Mouse (Mus musculus) midbrain, embryonic 15.5 days (tissue): ENCODE data around the gene Gm5152. TPM values are rescaled to one million over a fixed set of nuclear protein-coding genes. Genes with fewer than 3 reads are reported as not detected.
"Not testable (repeated sequence)": the region's sequence is repeated elsewhere in the genome, so short reads cannot be mapped to it uniquely, and the experiment has no call there.

Experiments used
- ATAC-seq: fragments of 200-750 bp; cut with Nextera tagmentation; replicated peaks from 2 replicates; pipeline ENCODE4 v1.8.0; 2017; ENCODE audit warnings: moderate TSS enrichment
- H3K27ac ChIP-seq: fragments of 300-500 bp; sonication (generic); 2 replicates; pipeline ENCODE4 v1.5.1; 2015; ENCODE audit warnings: mild to moderate bottlenecking, inconsistent platforms
- H3K27me3 ChIP-seq: fragments of 300-500 bp; sonication (generic); replicated peaks from 2 replicates; pipeline ENCODE4 v1.6.1; 2015; ENCODE audit warnings: inconsistent platforms
- H3K36me3 ChIP-seq: fragments of 300-500 bp; sonication (generic); replicated peaks from 2 replicates; pipeline ENCODE4 v1.6.1; 2015; ENCODE audit warnings: inconsistent platforms
- H3K4me1 ChIP-seq: fragments of 300-500 bp; sonication (generic); 2 replicates; pipeline ENCODE4 v1.6.1; 2015; ENCODE audit warnings: inconsistent platforms
- H3K4me2 ChIP-seq: fragments of 300-500 bp; sonication (generic); 2 replicates; pipeline ENCODE4 v1.6.1; 2015; ENCODE audit warnings: inconsistent platforms, mild to moderate bottlenecking, moderate library complexity
- H3K4me3 ChIP-seq: fragments of 300-500 bp; sonication (generic); 2 replicates; pipeline ENCODE4 v1.5.1; 2015; ENCODE audit warnings: mild to moderate bottlenecking, inconsistent platforms
- H3K9ac ChIP-seq: fragments of 300-500 bp; sonication (generic); 2 replicates; pipeline ENCODE4 v1.6.1; 2015; ENCODE audit warnings: mild to moderate bottlenecking, inconsistent platforms
- H3K9me3 ChIP-seq: fragments of 300-500 bp; sonication (generic); 2 replicates; pipeline ENCODE4 v1.6.1; 2016; ENCODE audit warnings: inconsistent platforms
- WGBS: fragments of 180-500 bp; shearing (Covaris S2); methylation state at CpG from one replicate; pipeline ENCODE4 v1.1.7; 2015; ENCODE audit warnings: mixed read lengths; 5-methylcytosine and 5-hydroxymethylcytosine counted together
- polyA plus RNA-seq: library from polyadenylated mRNA; unstranded; fragments of >200 nt; fragmentation: Nextera tagmentation; extraction: Ambion mirVana; gene quantifications from 2 replicates; pipeline ENCODE4 v1.2.1, GENCODE M21; 2015

The Gm5152 gene
- polyA plus RNA-seq, result not detected in 2 replicates

DNA sequence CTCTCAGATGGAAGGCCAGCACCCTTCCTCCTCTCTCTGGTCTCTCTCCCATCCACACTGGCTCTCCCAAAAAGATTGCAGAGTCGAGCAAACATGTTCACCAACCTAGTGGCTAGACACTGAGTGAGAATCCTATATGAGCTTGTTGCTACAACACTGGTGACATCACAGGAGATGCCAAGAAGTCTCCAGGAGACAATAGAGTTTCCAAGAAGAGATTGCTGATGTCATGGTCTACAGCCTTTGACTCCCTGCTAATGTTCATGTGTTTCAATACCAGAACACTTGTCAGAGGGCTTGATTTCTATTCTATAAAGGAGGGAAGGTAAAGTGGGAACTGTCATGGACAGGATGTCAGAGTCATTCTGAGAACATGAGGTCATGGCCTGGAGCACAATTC is at the start of gene Gm5152:
TSS of gene Gm5152 (minus strand) at position 101 of the 400 bp plus-strand sequence.
- not testable (repeated sequence) for H3K4me1 ChIP-seq, ATAC-seq, H3K4me2 ChIP-seq, H3K27ac ChIP-seq, H3K9me3 ChIP-seq, H3K27me3 ChIP-seq, H3K4me3 ChIP-seq, H3K9ac ChIP-seq, H3K36me3 ChIP-seq
- WGBS, result no CpG with 5 or more reads among the region's 1 CpGs

- not testable (repeated sequence) for H3K4me2 ChIP-seq, H3K9ac ChIP-seq, H3K4me1 ChIP-seq, H3K27ac ChIP-seq, H3K4me3 ChIP-seq, H3K36me3 ChIP-seq, ATAC-seq, H3K27me3 ChIP-seq, H3K9me3 ChIP-seq
- 75% methylated on average over 1 of the region's 1 CpGs for WGBS
Measured at GRCm38 (mm10) chr5:10254768-10255167, 8.4 kb upstream of the Gm5152 start.

GRCm38 (mm10) chr5:10245770-10246169 is 556 bp downstream of the Gm5152 start:
- not testable (repeated sequence) for H3K27me3 ChIP-seq, H3K4me3 ChIP-seq, H3K36me3 ChIP-seq, H3K9me3 ChIP-seq, H3K27ac ChIP-seq, H3K4me2 ChIP-seq, ATAC-seq, H3K9ac ChIP-seq, H3K4me1 ChIP-seq

DNA sequence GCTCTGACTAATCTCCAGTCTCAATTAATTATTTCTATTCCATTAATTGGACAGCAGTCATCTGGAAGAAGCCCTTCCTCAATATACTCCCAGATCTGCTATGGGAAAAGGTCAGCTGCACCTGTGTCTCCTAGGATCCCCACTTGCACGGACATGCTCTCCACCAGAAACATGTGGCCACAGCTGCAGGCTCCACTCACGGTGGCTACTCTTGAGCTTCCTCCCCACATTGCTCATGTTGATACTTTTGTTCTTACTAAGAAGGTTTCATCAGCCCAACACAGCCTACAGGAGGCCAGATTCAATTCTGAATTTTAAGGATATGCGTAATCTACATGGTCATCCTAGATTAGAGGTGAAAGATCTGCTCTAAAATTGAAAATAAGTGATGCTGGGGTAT is 5.9 kb downstream of the Gm5152 start:
- not testable (repeated sequence) for H3K9ac ChIP-seq, H3K27ac ChIP-seq, H3K27me3 ChIP-seq, H3K9me3 ChIP-seq, H3K4me1 ChIP-seq, H3K4me2 ChIP-seq, H3K4me3 ChIP-seq, ATAC-seq, H3K36me3 ChIP-seq
- WGBS, result 90% methylated on average over 3 of the region's 3 CpGs

GRCm38 (mm10) chr5:10220317-10220716 is 26.0 kb downstream of the Gm5152 start:
- Histone ChIP-seq H3K36me3 (no peaks in the 10 kb centered on the region), H3K27me3 (no peaks in the 10 kb centered on the region), H3K4me1 (no peaks in the 10 kb centered on the region), H3K9me3 (no peaks in the 10 kb centered on the region), H3K4me3 (no peak overlapping the region), H3K9ac (no peak overlapping the region), H3K27ac (no peak overlapping the region), H3K4me2 (no peak overlapping the region)
- ATAC-seq, result no peak

DNA sequence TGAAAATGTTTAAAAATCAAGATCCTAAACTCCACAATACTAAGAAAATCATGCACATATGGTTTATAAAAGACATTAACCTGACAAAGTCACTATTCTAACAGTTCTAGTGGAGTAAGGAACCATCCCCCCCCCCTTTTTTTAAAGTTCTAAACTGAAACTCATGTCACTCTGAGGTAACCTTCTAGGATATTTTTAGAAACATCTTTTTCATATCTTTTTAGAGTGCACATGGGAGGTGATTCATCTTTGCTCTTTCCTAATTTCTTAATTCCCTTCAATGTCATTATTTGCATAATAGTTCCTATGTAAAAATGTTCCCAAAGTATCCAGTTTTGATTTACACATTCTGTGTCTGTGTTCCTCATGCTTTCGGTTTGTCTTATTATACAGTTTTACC is 43.3 kb downstream of the Gm5152 start:
- no peaks in the 10 kb centered on the region for H3K9me3 ChIP-seq
- no peaks in the 10 kb centered on the region for H3K36me3 ChIP-seq
- WGBS, result 93% methylated on average over 1 of the region's 1 CpGs
- ATAC-seq, result no peak
- H3K4me3 ChIP-seq, result no peak overlapping the region
- no peak overlapping the region for H3K4me2 ChIP-seq
- no peaks in the 10 kb centered on the region for H3K27me3 ChIP-seq
- H3K27ac ChIP-seq, result no peak overlapping the region
- H3K9ac ChIP-seq, result no peak overlapping the region
- no peaks in the 10 kb centered on the region for H3K4me1 ChIP-seq

- Histone ChIP-seq H3K4me2 (no peak overlapping the region), H3K27me3 (no peaks in the 10 kb centered on the region), H3K9me3 (no peaks in the 10 kb centered on the region), H3K4me1 (no peaks in the 10 kb centered on the region), H3K9ac (no peak overlapping the region), H3K4me3 (no peak overlapping the region), H3K27ac (no peak overlapping the region), H3K36me3 (no peaks in the 10 kb centered on the region)
- no peak for ATAC-seq
- WGBS, result 84% methylated on average over 1 of the region's 1 CpGs
Measured at GRCm38 (mm10) chr5:10196880-10197279, 49.4 kb downstream of the Gm5152 start.
